Mouse (Mus musculus) thymus, adult 2 months (tissue): ENCODE results near the gene Rxfp2.

Experiments
- CTCF ChIP-seq: fragments of 200-500 bp; IDR thresholded peaks from 2 replicates; pipeline ENCODE4 v1.5.1; 2012; ENCODE audit warnings: mild to moderate bottlenecking, control low read depth, low read length, moderate library complexity, borderline replicate concordance; ENCODE audit not compliant: control insufficient read depth, poor library complexity, insufficient read depth; ENCODE audit errors: extremely low read depth
- POLR2A ChIP-seq: fragments of 200-500 bp; IDR thresholded peaks from 2 replicates; pipeline ENCODE4 v1.6.1; 2012; ENCODE audit warnings: mild to moderate bottlenecking, low read length, control low read depth, moderate library complexity; ENCODE audit not compliant: control insufficient read depth, poor library complexity, insufficient read depth; ENCODE audit errors: extremely low read depth

DNA sequence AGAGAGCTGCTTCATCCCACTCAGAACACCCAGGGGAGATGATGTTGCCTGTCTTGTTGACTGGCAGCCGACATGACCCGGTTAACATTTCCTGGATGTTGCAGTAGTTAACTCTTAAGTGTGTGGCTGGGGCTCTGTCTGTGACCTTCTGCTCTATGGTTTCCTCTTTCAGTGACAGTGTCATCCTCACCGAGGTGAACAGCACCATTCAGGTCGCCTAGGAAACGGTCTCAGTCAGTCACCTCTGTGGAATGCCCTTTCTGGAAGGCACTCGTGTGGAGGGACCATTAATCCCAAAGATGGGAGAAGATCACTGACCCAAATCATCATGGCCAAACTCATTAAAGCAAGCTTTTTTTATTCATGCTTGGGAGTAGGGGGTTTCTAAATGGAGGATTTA is 12.7 kb downstream of the Rxfp2 start:
- TF ChIP-seq CTCF (no peak), POLR2A (no peak)
